21 mouse cellular contexts compared by ENCODE assay signal in the genomic region with DNA sequence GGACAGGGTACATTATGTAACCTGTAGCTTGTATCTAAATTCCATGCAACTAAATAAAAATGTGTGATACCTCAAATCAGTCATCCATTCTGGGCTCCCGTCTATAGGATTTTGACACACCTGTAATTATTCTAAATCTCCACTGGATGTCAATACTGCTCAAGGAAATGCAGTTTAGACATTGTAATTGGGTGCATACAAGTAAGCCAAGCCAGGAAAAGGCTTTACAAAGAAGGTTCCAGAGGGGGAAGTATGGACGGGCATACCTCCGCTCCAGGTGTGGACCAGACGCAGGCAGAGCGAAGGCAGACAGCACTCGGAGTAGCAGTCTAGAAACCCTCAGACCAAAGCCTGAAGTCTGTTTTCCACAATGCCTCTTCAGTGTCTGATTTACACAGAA.
DNase-seq lines count a peak whose midpoint lies in the region; ATAC-seq and TF ChIP-seq lines count a peak whose summit lies in the region.
"Had no signal": no experiment of that assay in that cellular context is flagged by ENCODE, and none has a peak within 500 bp of the region (broad histone marks: within the 10 kb centered on the region; RNA-seq: fewer than 3 reads in every experiment).

No protein-coding gene starts in this region.

- no peak overlapping the region for H3K4me2 ChIP-seq in hindbrain, postnatal 0 days (ENCODE audit: low read depth, low read length)
- no peak overlapping the region for H3K4me2 ChIP-seq in hindbrain, embryonic 16.5 days (ENCODE audit: low read length)
- no peak overlapping the region for H3K4me2 ChIP-seq in midbrain, embryonic 14.5 days (ENCODE audit: low read length)
- H3K4me2 ChIP-seq in midbrain, embryonic 11.5 days: no peak overlapping the region
- H3K4me2 ChIP-seq: embryonic facial prominence, embryonic 12.5 days; hindbrain, embryonic 15.5 days; limb, embryonic 12.5 days; liver, embryonic 11.5 days; midbrain, embryonic 13.5 days; neural tube, embryonic 13.5 days had no signal

- H3K27me3 ChIP-seq in hindbrain, postnatal 0 days (ENCODE audit: insufficient read depth, low read length): no peaks in the 10 kb centered on the region
- H3K27me3 ChIP-seq in hindbrain, embryonic 16.5 days (replicated peaks; ENCODE audit: control insufficient read depth, insufficient read depth, low read length): no peaks in the 10 kb centered on the region
- no peaks in the 10 kb centered on the region for H3K27me3 ChIP-seq in midbrain, embryonic 14.5 days (ENCODE audit: control insufficient read depth, insufficient read depth, low read length)
- no peaks in the 10 kb centered on the region for H3K27me3 ChIP-seq in midbrain, embryonic 11.5 days (ENCODE audit: control insufficient read depth, insufficient read depth, low read length)
- H3K27me3 ChIP-seq: embryonic facial prominence, embryonic 12.5 days; hindbrain, embryonic 15.5 days; limb, embryonic 12.5 days; midbrain, embryonic 13.5 days; neural tube, embryonic 13.5 days had no signal

- no peaks in the 10 kb centered on the region for H3K9me3 ChIP-seq in hindbrain, postnatal 0 days (ENCODE audit: low read length)
- H3K9me3 ChIP-seq in hindbrain, embryonic 16.5 days (ENCODE audit: control insufficient read depth, low read length): no peaks in the 10 kb centered on the region
- H3K9me3 ChIP-seq in midbrain, embryonic 14.5 days (ENCODE audit: control insufficient read depth, low read length): no peaks in the 10 kb centered on the region
- H3K9me3 ChIP-seq in midbrain, embryonic 11.5 days (ENCODE audit: control insufficient read depth, low read length): no peaks in the 10 kb centered on the region
- H3K9me3 ChIP-seq: embryonic facial prominence, embryonic 12.5 days; heart, embryonic 10.5 days; hindbrain, embryonic 15.5 days; limb, embryonic 12.5 days; midbrain, embryonic 13.5 days; neural tube, embryonic 13.5 days had no signal

- no peaks in the 10 kb centered on the region for H3K36me3 ChIP-seq in hindbrain, postnatal 0 days (ENCODE audit: insufficient read depth, low read length)
- H3K36me3 ChIP-seq in hindbrain, embryonic 16.5 days (ENCODE audit: control insufficient read depth, insufficient read depth, low read length): no peaks in the 10 kb centered on the region
- H3K36me3 ChIP-seq in midbrain, embryonic 14.5 days (ENCODE audit: control insufficient read depth, insufficient read depth, low read length): no peaks in the 10 kb centered on the region
- H3K36me3 ChIP-seq in midbrain, embryonic 11.5 days (ENCODE audit: control insufficient read depth, insufficient read depth, low read length): no peaks in the 10 kb centered on the region
- H3K36me3 ChIP-seq: embryonic facial prominence, embryonic 12.5 days; heart, embryonic 10.5 days; hindbrain, embryonic 15.5 days; limb, embryonic 12.5 days; midbrain, embryonic 13.5 days; neural tube, embryonic 13.5 days had no signal

- WGBS in hindbrain, postnatal 0 days: 85% methylated on average over 6 of the region's 6 CpGs
- WGBS in hindbrain, embryonic 16.5 days: 91% methylated on average over 6 of the region's 6 CpGs
- 93% methylated on average over 6 of the region's 6 CpGs for WGBS in midbrain, embryonic 14.5 days
- WGBS in midbrain, embryonic 11.5 days: 93% methylated on average over 6 of the region's 6 CpGs

- no peak overlapping the region for H3K4me3 ChIP-seq in hindbrain, postnatal 0 days (ENCODE audit: low read length)
- no peak overlapping the region for H3K4me3 ChIP-seq in hindbrain, embryonic 16.5 days (ENCODE audit: low read length)
- H3K4me3 ChIP-seq in midbrain, embryonic 14.5 days (replicated peaks; ENCODE audit: low read depth, low read length): no peak overlapping the region
- H3K4me3 ChIP-seq in midbrain, embryonic 11.5 days (ENCODE audit: low read depth, low read length): no peak overlapping the region
- H3K4me3 ChIP-seq: embryonic facial prominence, embryonic 12.5 days; heart, embryonic 10.5 days; hindbrain, embryonic 15.5 days; limb, embryonic 12.5 days; midbrain, embryonic 13.5 days; myocyte; neural tube, embryonic 13.5 days had no signal

- peak; percentile 1 to 4 for DNase-seq in cerebellum, adult 18-20 months
- DNase-seq in cerebellum, adult 11-12 months: no peak
- peak; percentile 42 for DNase-seq in hindbrain, postnatal 0 days (ENCODE audit: low spot score)
- peak; percentile 32 for DNase-seq in midbrain, embryonic 14.5 days
- no peak for DNase-seq in midbrain, embryonic 11.5 days (ENCODE audit: low spot score, missing footprints)
- DNase-seq in retina, embryonic 14.5 days (ENCODE audit: low spot score): no peak
- no peak for DNase-seq in thymus, adult 18-20 months
- DNase-seq: adrenal gland, postnatal 10 days; kidney, adult 11 months; kidney, postnatal 10 days; liver, postnatal 0 days; lung, postnatal 14 days had no signal

- peak; percentile 61 for TF ChIP-seq CTCF in hindbrain, postnatal 0 days (IDR thresholded peaks at IDR 0.05; ENCODE audit: low read depth)

- H3K9ac ChIP-seq in hindbrain, postnatal 0 days (replicated peaks; ENCODE audit: low read length): no peak overlapping the region
- H3K9ac ChIP-seq in hindbrain, embryonic 16.5 days (ENCODE audit: low read depth, low read length): no peak overlapping the region
- no peak overlapping the region for H3K9ac ChIP-seq in midbrain, embryonic 14.5 days (replicated peaks; ENCODE audit: low read length)
- no peak overlapping the region for H3K9ac ChIP-seq in midbrain, embryonic 11.5 days (ENCODE audit: low read length)
- H3K9ac ChIP-seq: embryonic facial prominence, embryonic 12.5 days; hindbrain, embryonic 15.5 days; limb, embryonic 12.5 days; liver, postnatal 0 days; midbrain, embryonic 13.5 days; neural tube, embryonic 13.5 days had no signal

- H3K27ac ChIP-seq in hindbrain, postnatal 0 days: no peak overlapping the region
- H3K27ac ChIP-seq in hindbrain, embryonic 16.5 days (ENCODE audit: low read depth, low read length): no peak overlapping the region
- H3K27ac ChIP-seq in midbrain, embryonic 14.5 days (replicated peaks; ENCODE audit: low read depth, low read length): no peak overlapping the region
- no peak overlapping the region for H3K27ac ChIP-seq in midbrain, embryonic 11.5 days (ENCODE audit: low read depth, low read length)
- H3K27ac ChIP-seq: embryonic facial prominence, embryonic 12.5 days; heart, embryonic 10.5 days; hindbrain, embryonic 15.5 days; limb, embryonic 12.5 days; midbrain, embryonic 13.5 days; neural tube, embryonic 13.5 days had no signal

- H3K4me1 ChIP-seq in hindbrain, postnatal 0 days (ENCODE audit: insufficient read depth, low read length): no peaks in the 10 kb centered on the region
- no peaks in the 10 kb centered on the region for H3K4me1 ChIP-seq in hindbrain, embryonic 16.5 days (ENCODE audit: control insufficient read depth, insufficient read depth, low read depth, low read length)
- H3K4me1 ChIP-seq in midbrain, embryonic 14.5 days (ENCODE audit: control insufficient read depth, insufficient read depth, low read length): no peaks in the 10 kb centered on the region
- H3K4me1 ChIP-seq in midbrain, embryonic 11.5 days (ENCODE audit: control insufficient read depth, insufficient read depth, low read length): no peaks in the 10 kb centered on the region
- H3K4me1 ChIP-seq: embryonic facial prominence, embryonic 12.5 days; heart, embryonic 10.5 days; hindbrain, embryonic 15.5 days; limb, embryonic 12.5 days; midbrain, embryonic 13.5 days; neural tube, embryonic 13.5 days had no signal

- ATAC-seq in hindbrain, postnatal 0 days: 0 out of 2 replicates have a peak, but pooled peaks have one; percentile 29
- no peak for ATAC-seq in hindbrain, embryonic 16.5 days
- no peak for ATAC-seq in midbrain, embryonic 14.5 days (ENCODE audit: low FRiP score, low TSS enrichment)
- ATAC-seq in midbrain, embryonic 11.5 days (ENCODE audit: low FRiP score): no peak
- ATAC-seq: liver, postnatal 0 days; midbrain, embryonic 13.5 days had no signal

Comparison
In these comparisons a context has a peak if more than half of its experiments do, and no peak if none do; other contexts are left out.
1. DNase-seq: peak in cerebellum, adult 18-20 months (2 of 2), hindbrain, postnatal 0 days (single experiment) and midbrain, embryonic 14.5 days (single experiment); none in cerebellum, adult 11-12 months (single experiment), midbrain, embryonic 11.5 days (single experiment), retina, embryonic 14.5 days (single experiment) and thymus, adult 18-20 months (0 of 2).